17 mouse cellular contexts compared by ENCODE assay signal in the genomic region with DNA sequence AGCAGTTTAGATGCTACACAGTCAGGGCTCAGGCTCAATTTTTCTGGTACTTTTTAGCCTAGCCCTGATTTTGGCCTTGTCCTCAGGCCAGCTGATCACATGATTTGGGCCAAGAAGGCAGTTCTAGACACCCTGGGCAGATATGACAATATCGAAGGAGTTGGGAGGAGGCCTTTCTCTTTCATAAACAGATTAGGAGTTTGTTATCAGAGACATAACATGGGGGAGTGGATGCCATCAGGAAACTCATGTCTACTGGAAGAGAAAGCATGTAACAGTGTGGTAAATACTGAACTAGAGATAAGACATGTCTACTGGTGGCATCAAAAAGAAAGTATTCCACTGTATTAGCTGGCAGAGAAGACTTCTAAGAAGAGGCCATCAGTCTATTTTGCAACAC.
"Had no signal": no experiment of that assay in that cellular context is flagged by ENCODE, and none has a peak within 500 bp of the region (broad histone marks: within the 10 kb centered on the region; RNA-seq: fewer than 3 reads in every experiment).

No protein-coding gene starts in this region.

- H3K4me3 ChIP-seq: limb, embryonic 10.5 days; megakaryocyte, embryonic 14.5 days; midbrain, embryonic 12.5 days; neural tube, embryonic 13.5 days had no signal

- H3K27ac ChIP-seq: kidney, postnatal 0 days; limb, embryonic 10.5 days; midbrain, embryonic 12.5 days; neural tube, embryonic 13.5 days had no signal

- H3K4me2 ChIP-seq: midbrain, embryonic 12.5 days; neural tube, embryonic 13.5 days had no signal

- H3K27me3 ChIP-seq: megakaryocyte, embryonic 14.5 days; midbrain, embryonic 12.5 days; neural tube, embryonic 13.5 days had no signal

- ATAC-seq: intestine, embryonic 16.5 days; midbrain, embryonic 16.5 days had no signal

- H3K4me1 ChIP-seq: limb, embryonic 10.5 days; midbrain, embryonic 12.5 days; neural tube, embryonic 13.5 days had no signal

- H3K36me3 ChIP-seq: limb, embryonic 10.5 days; midbrain, embryonic 12.5 days had no signal

- H3K9ac ChIP-seq: midbrain, embryonic 12.5 days; neural tube, embryonic 13.5 days had no signal

- DNase-seq: kidney, adult 8-10 months; kidney, postnatal 36 days; layer of hippocampus, adult 9-11 months; lung, adult 2 months; lung, postnatal 10 days; lung, postnatal 4 days; retina, postnatal 1 day; right cerebral cortex, postnatal 4 days; spleen, adult 18-20 months; thymus, postnatal 36 days had no signal

- H3K9me3 ChIP-seq: limb, embryonic 10.5 days; megakaryocyte, embryonic 14.5 days; midbrain, embryonic 12.5 days; neural tube, embryonic 13.5 days had no signal
